8 mouse cellular contexts compared by ENCODE assay signal in the genomic region with DNA sequence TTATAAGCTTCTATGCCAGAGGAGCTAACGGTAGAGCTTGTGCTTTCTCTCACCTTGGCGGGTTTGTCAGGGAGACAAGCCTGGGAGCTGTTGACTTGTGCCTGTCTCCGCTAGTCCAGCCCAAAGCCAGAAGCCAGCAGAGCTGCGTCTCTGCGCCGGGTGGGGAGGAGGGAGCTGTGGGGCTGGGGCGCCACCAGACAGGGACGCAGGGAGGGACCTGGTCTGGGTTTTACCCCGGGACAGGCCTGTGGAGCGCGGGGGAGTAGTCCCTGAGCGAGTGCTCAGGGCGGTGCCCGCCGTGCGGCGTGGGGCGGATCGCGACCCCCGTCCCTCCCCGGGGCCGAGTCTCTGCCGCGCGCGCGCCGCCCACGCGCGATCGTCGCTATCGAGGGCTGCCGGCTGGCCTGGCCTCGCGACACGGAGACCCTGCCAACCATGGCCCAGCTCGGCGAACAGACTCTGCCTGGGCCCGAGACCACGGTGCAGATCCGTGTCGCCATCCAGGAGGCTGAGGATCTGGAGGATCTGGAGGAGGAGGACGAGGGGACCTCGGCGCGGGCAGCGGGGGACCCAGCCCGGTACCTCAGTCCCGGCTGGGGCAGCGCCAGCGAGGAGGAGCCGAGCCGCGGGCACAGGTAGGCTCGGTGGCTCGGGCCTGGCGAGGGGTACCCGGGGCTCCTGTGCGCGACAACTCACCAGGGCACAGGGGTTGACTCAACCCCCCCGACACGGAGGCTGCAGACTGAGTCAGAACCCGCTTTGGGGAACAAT. TPM values are rescaled to one million over a fixed set of nuclear protein-coding genes. Genes with fewer than 3 reads are reported as not detected.
DNase-seq lines count a peak whose midpoint lies in the region; ATAC-seq and TF ChIP-seq lines count a peak whose summit lies in the region.

A gene (plus strand): TSS at position 219 of the 771 bp plus-strand sequence.

- no peak for TF ChIP-seq POLR2A in bone marrow, adult 2 months (IDR thresholded peaks at IDR 0.05; ENCODE audit: borderline replicate concordance, control insufficient read depth, low read depth, low read length)

- H3K4me2 ChIP-seq in heart, embryonic 14.5 days (ENCODE audit: low read length) = peak within 1 kb of the TSS; percentile 97
- H3K4me2 ChIP-seq in lung, embryonic 14.5 days = peak within 1 kb of the TSS; percentile 99

- 0 out of 2 replicates have a peak within 1 kb of the TSS, but pooled peaks have one; percentile 2 for H3K27ac ChIP-seq in bone marrow, adult 2 months (ENCODE audit: control insufficient read depth, insufficient read depth, low read depth, low read length, poor library complexity)
- peak within 1 kb of the TSS; percentile 86 for H3K27ac ChIP-seq in forebrain, embryonic 10.5 days
- H3K27ac ChIP-seq in heart, embryonic 14.5 days (replicated peaks in 1 of 2; ENCODE audit: control insufficient read depth in 1 of 2, insufficient read depth in 1 of 2, low read depth in 2 of 2, low read length in 2 of 2) = no peak within 1 kb of the TSS
- H3K27ac ChIP-seq in layer of hippocampus, adult 2 months = peak within 1 kb of the TSS; percentile 100
- H3K27ac ChIP-seq in lung, embryonic 14.5 days (ENCODE audit: low read depth) = no peak within 1 kb of the TSS

- WGBS in bone marrow, adult 2 months = 3% methylated on average over 63 of the region's 66 CpGs
- under 1% methylated on average over 66 of the region's 66 CpGs for WGBS in forebrain, embryonic 10.5 days
- WGBS in heart, embryonic 14.5 days = under 1% methylated on average over 65 of the region's 66 CpGs
- 1% methylated on average over 66 of the region's 66 CpGs for WGBS in lung, embryonic 14.5 days

- peak; percentile 40 for DNase-seq in ES-CJ7 (ENCODE audit: low read depth, low spot score)
- peak; percentile 45 for DNase-seq in forebrain, embryonic 10.5 days (ENCODE audit: extremely low spot score, low spot score)
- DNase-seq in layer of hippocampus, adult 2 months (ENCODE audit: low spot score in 2 of 2) = peak in 1 of 2 experiments; percentile 40
- DNase-seq in lung, embryonic 14.5 days = peak; percentile 63
- DNase-seq in right cerebral cortex, adult 18-20 months = peak; percentile 69
- DNase-seq in thymus, postnatal 10 days (ENCODE audit: low spot score in 2 of 2) = no peak

- peak; percentile 50 for ATAC-seq in heart, embryonic 14.5 days (ENCODE audit: insufficient number of reproducible peaks, insufficient read depth, low FRiP score, low read depth)
- peak; percentile 75; the same call in 1 of the 2 replicates for ATAC-seq in lung, embryonic 14.5 days (ENCODE audit: insufficient read depth)

- H3K4me3 ChIP-seq in bone marrow, adult 2 months (replicated peaks; ENCODE audit: control insufficient read depth, low read depth, low read length) = no peak within 1 kb of the TSS
- H3K4me3 ChIP-seq in forebrain, embryonic 10.5 days = peak within 1 kb of the TSS; percentile 81
- peak within 1 kb of the TSS; percentile 43 to 59 for H3K4me3 ChIP-seq in heart, embryonic 14.5 days (ENCODE audit: control insufficient read depth in 1 of 2, insufficient read depth in 1 of 2, low read depth in 1 of 2, low read length in 2 of 2)
- peak within 1 kb of the TSS; percentile 92 for H3K4me3 ChIP-seq in layer of hippocampus, adult 2 months
- peak within 1 kb of the TSS; percentile 65 for H3K4me3 ChIP-seq in lung, embryonic 14.5 days (ENCODE audit: low read depth, low read length)

- peaks cover 42% of the 10 kb centered on the region for H3K27me3 ChIP-seq in forebrain, embryonic 10.5 days (ENCODE audit: poor library complexity, severe bottlenecking)
- peaks cover 8% of the 10 kb centered on the region for H3K27me3 ChIP-seq in heart, embryonic 14.5 days (ENCODE audit: control insufficient read depth, insufficient read depth, low read length)
- H3K27me3 ChIP-seq in lung, embryonic 14.5 days (ENCODE audit: insufficient read depth, low read length) = no peaks in the 10 kb centered on the region; the same call in 1 of the 2 replicates

- no peaks in the 10 kb centered on the region for H3K36me3 ChIP-seq in forebrain, embryonic 10.5 days (replicated peaks)
- no peaks in the 10 kb centered on the region for H3K36me3 ChIP-seq in heart, embryonic 14.5 days (ENCODE audit: control insufficient read depth, insufficient read depth, low read length)
- no peaks in the 10 kb centered on the region for H3K36me3 ChIP-seq in lung, embryonic 14.5 days (ENCODE audit: insufficient read depth)

- H3K4me1 ChIP-seq in bone marrow, adult 2 months (ENCODE audit: control insufficient read depth, insufficient read depth, low read length) = no peaks in the 10 kb centered on the region
- peaks cover 20% of the 10 kb centered on the region for H3K4me1 ChIP-seq in forebrain, embryonic 10.5 days
- H3K4me1 ChIP-seq in heart, embryonic 14.5 days (ENCODE audit: control insufficient read depth in 2 of 2, insufficient read depth in 2 of 2, low read length in 2 of 2) = peaks cover 0 to 3% of the 10 kb centered on the region in 2 experiments; a peak in 1 of 4 replicates
- no peaks in the 10 kb centered on the region for H3K4me1 ChIP-seq in lung, embryonic 14.5 days (ENCODE audit: insufficient read depth)

- H3K9me3 ChIP-seq in forebrain, embryonic 10.5 days = no peaks in the 10 kb centered on the region
- no peaks in the 10 kb centered on the region for H3K9me3 ChIP-seq in heart, embryonic 14.5 days (ENCODE audit: control insufficient read depth, low read length)
- H3K9me3 ChIP-seq in lung, embryonic 14.5 days (ENCODE audit: low read depth, low read length) = no peaks in the 10 kb centered on the region

- peak within 1 kb of the TSS; percentile 76 for H3K9ac ChIP-seq in heart, embryonic 14.5 days (ENCODE audit: low read length)
- peak within 1 kb of the TSS; percentile 75 for H3K9ac ChIP-seq in lung, embryonic 14.5 days

- TF ChIP-seq CTCF in bone marrow, adult 2 months (IDR thresholded peaks at IDR 0.05; ENCODE audit: control insufficient read depth, insufficient read depth, low read length) = no peak
- TF ChIP-seq CTCF in layer of hippocampus, adult 2 months (conservative IDR thresholded peaks at IDR 0.05) = no peak
- no peak for TF ChIP-seq CTCF in lung, embryonic 14.5 days (IDR thresholded peaks at IDR 0.05; ENCODE audit: low read depth)

RNA-seq across cellular contexts. Expression of the gene that starts here (rescaled TPM):
- polyA plus RNA-seq in bone marrow, adult 2 months (2011; ENCODE audit: insufficient read depth, insufficient read length, low replicate concordance, missing spikeins) = not detected in 2 replicates
- 0.74 and 0.82 TPM in 2 replicates for polyA plus RNA-seq in forebrain, embryonic 10.5 days (2016; fragmentation: Nextera tagmentation; extraction: Ambion mirVana)
- polyA plus RNA-seq in heart, embryonic 14.5 days (2014; fragmentation: Nextera tagmentation; extraction: Ambion mirVana) = 0.61 and 0.68 TPM in 2 replicates
- 10 to 100 TPM; 37.9 to 39.2 TPM for total RNA-seq in layer of hippocampus, adult 2 months (2021)
- polyA plus RNA-seq in lung, embryonic 14.5 days (2014; fragmentation: Nextera tagmentation; extraction: Ambion mirVana) = 1.3 and 1.8 TPM in 2 replicates

Comparison
In these comparisons a context has a peak if more than half of its experiments do, and no peak if none do; other contexts are left out.
1. Peak in DNase-seq, H3K4me3 ChIP-seq and H3K27ac ChIP-seq in forebrain, embryonic 10.5 days; RNA of the gene not detected or under 1 TPM.
2. Peak in ATAC-seq, H3K4me3 ChIP-seq, H3K9ac ChIP-seq and H3K4me2 ChIP-seq in heart, embryonic 14.5 days; RNA of the gene not detected or under 1 TPM.
3. DNase-seq: peak in ES-CJ7 (single experiment), lung, embryonic 14.5 days (single experiment) and right cerebral cortex, adult 18-20 months (single experiment); none in thymus, postnatal 10 days (0 of 2).
4. H3K27ac ChIP-seq: peak in bone marrow, adult 2 months (single experiment) and layer of hippocampus, adult 2 months (single experiment); none in heart, embryonic 14.5 days (0 of 2) and lung, embryonic 14.5 days (single experiment).